Mouse (Mus musculus): ENCODE data around the gene Gab1.

- no peak for TF ChIP-seq CTCF (IDR thresholded peaks at IDR 0.05; ENCODE audit: low read depth)
- TF ChIP-seq EP300 (IDR thresholded peaks at IDR 0.05; ENCODE audit: low read depth) = no peak
Observed at GRCm38 (mm10) chr8:80859180-80859775, 21.0 kb downstream of the Gab1 start.

All from liver, postnatal 0 days (tissue).